Mouse (Mus musculus): ENCODE measurements around the gene Pfdn6. TPM values are rescaled to one million over a fixed set of nuclear protein-coding genes. Genes with fewer than 3 reads are reported as not detected.
"Not testable (repeated sequence)": the region's sequence is repeated elsewhere in the genome, so short reads cannot be mapped to it uniquely, and the experiment has no call there.

The Pfdn6 gene
- total RNA-seq, 2 experiments from 2014 or later, result 65.3 to 67.0 TPM

GRCm38 (mm10) chr17:33915671-33916250 lies 24.4 kb downstream of the Pfdn6 start, which contains the start of the genes Tapbp and Zbtb22:
TSS of gene Tapbp (plus strand) at chr17:33915899.
TSS of gene Zbtb22 (plus strand) at chr17:33915904.
- peak; percentile 91 for DNase-seq

GRCm38 (mm10) chr17:33914969-33915391 lies 25.2 kb downstream of the Pfdn6 start:
- no peak for DNase-seq

GRCm38 (mm10) chr17:33913905-33914304 lies 26.2 kb downstream of the Pfdn6 start:
- DNase-seq, result no peak

GRCm38 (mm10) chr17:33913264-33913663 lies 26.9 kb downstream of the Pfdn6 start:
- no peak for DNase-seq

GRCm38 (mm10) chr17:33911813-33912414 lies 28.2 kb downstream of the Pfdn6 start:
- no peak for DNase-seq

GRCm38 (mm10) chr17:33911052-33911812 lies 28.9 kb downstream of the Pfdn6 start:
- no peak for DNase-seq

GRCm38 (mm10) chr17:33910346-33911051 lies 29.6 kb downstream of the Pfdn6 start:
- no peak for DNase-seq

- no peak for DNase-seq
These were observed 30.3 kb downstream of the Pfdn6 start for GRCm38 (mm10) chr17:33909869-33910250.

- DNase-seq, result peak; percentile 98
These were observed 30.9 kb downstream of the Pfdn6 start, which contains the start of gene Daxx for GRCm38 (mm10) chr17:33909077-33909868. TSS of gene Daxx (plus strand) at chr17:33909414.

GRCm38 (mm10) chr17:33908331-33909076 lies 31.6 kb downstream of the Pfdn6 start:
- DNase-seq, result peak; percentile 43

- not testable (repeated sequence) for DNase-seq
These were observed 35.3 kb downstream of the Pfdn6 start, which contains the start of gene Platr17 for GRCm38 (mm10) chr17:33904835-33905234. TSS of gene Platr17 (plus strand) at chr17:33905135.

- not testable (repeated sequence) for DNase-seq
These were observed 36.1 kb downstream of the Pfdn6 start for GRCm38 (mm10) chr17:33903911-33904651.

- no peak for DNase-seq
These were observed 37.7 kb downstream of the Pfdn6 start for GRCm38 (mm10) chr17:33902491-33902890.

GRCm38 (mm10) chr17:33902079-33902478 lies 38.1 kb downstream of the Pfdn6 start:
- DNase-seq, result no peak

- no peak for DNase-seq
These were observed 38.5 kb downstream of the Pfdn6 start for GRCm38 (mm10) chr17:33901653-33902052.

GRCm38 (mm10) chr17:33900989-33901314 lies 39.2 kb downstream of the Pfdn6 start:
- no peak for DNase-seq

- no peak for DNase-seq
These were observed 39.7 kb downstream of the Pfdn6 start for GRCm38 (mm10) chr17:33900281-33900988.

- no peak for DNase-seq
These were observed 40.5 kb downstream of the Pfdn6 start for GRCm38 (mm10) chr17:33899642-33900041.

GRCm38 (mm10) chr17:33898193-33898592 lies 42.0 kb downstream of the Pfdn6 start:
- DNase-seq, result not testable (repeated sequence)

All from gastrocnemius, postnatal 10 days (tissue).